ENCODE assay signal across 9 mouse cellular contexts in genomic region chr4:129124652-129125146, GRCm38 (mm10). TPM values are rescaled to one million over a fixed set of nuclear protein-coding genes. Genes with fewer than 3 reads are reported as not detected.
DNase-seq lines count a peak whose midpoint lies in the region; ATAC-seq lines count a peak whose summit lies in the region.
"Had no signal": no experiment of that assay in that cellular context is flagged by ENCODE, and none has a peak within 500 bp of the region (broad histone marks: within the 10 kb centered on the region; RNA-seq: fewer than 3 reads in every experiment).

No protein-coding gene starts in this region.

- no peak overlapping the region for H3K9ac ChIP-seq in heart, embryonic 15.5 days
- H3K9ac ChIP-seq in embryonic facial prominence, embryonic 12.5 days: 0 out of 2 replicates have a peak overlapping the region, but pooled peaks have one; percentile 7
- H3K9ac ChIP-seq in hindbrain, embryonic 14.5 days: peak overlapping the region; percentile 28
- H3K9ac ChIP-seq in midbrain, embryonic 12.5 days (replicated peaks): no peak overlapping the region

- ATAC-seq in heart, embryonic 15.5 days (replicated peaks; ENCODE audit: insufficient number of reproducible peaks, insufficient read depth, low FRiP score, low read depth): no peak
- no peak for ATAC-seq in embryonic facial prominence, embryonic 12.5 days (ENCODE audit: insufficient number of reproducible peaks, insufficient read depth, low FRiP score, low TSS enrichment)
- ATAC-seq in hindbrain, embryonic 14.5 days (ENCODE audit: low FRiP score): no peak
- ATAC-seq in midbrain, embryonic 12.5 days (ENCODE audit: low FRiP score, low read depth): peak; percentile 39
- ATAC-seq in erythroid progenitor cell, adult 5-6 weeks (replicated peaks; ENCODE audit: low FRiP score, poor library complexity, severe bottlenecking): no peak

- H3K27me3 ChIP-seq in heart, embryonic 15.5 days: peaks cover 68% of the 10 kb centered on the region
- H3K27me3 ChIP-seq in embryonic facial prominence, embryonic 12.5 days: peaks cover 57% of the 10 kb centered on the region
- H3K27me3 ChIP-seq in hindbrain, embryonic 14.5 days (ENCODE audit: control insufficient read depth, insufficient read depth, low read length): peaks cover 28% of the 10 kb centered on the region; the same call in 1 of the 2 replicates
- H3K27me3 ChIP-seq in midbrain, embryonic 12.5 days: peaks cover 76% of the 10 kb centered on the region

- DNase-seq in heart, postnatal 36 days: no peak
- DNase-seq in hindbrain, embryonic 14.5 days (ENCODE audit: low spot score): no peak
- no peak for DNase-seq in cerebellum, adult 11 months
- no peak for DNase-seq in spleen, adult 18-20 months

- no peaks in the 10 kb centered on the region for H3K36me3 ChIP-seq in heart, embryonic 15.5 days
- no peaks in the 10 kb centered on the region for H3K36me3 ChIP-seq in embryonic facial prominence, embryonic 12.5 days
- H3K36me3 ChIP-seq in hindbrain, embryonic 14.5 days (replicated peaks; ENCODE audit: control insufficient read depth, insufficient read depth): no peaks in the 10 kb centered on the region
- no peaks in the 10 kb centered on the region for H3K36me3 ChIP-seq in midbrain, embryonic 12.5 days

- peak overlapping the region; percentile 49 for H3K4me2 ChIP-seq in heart, embryonic 15.5 days
- no peak overlapping the region for H3K4me2 ChIP-seq in embryonic facial prominence, embryonic 12.5 days (replicated peaks)
- peak overlapping the region; percentile 34 for H3K4me2 ChIP-seq in hindbrain, embryonic 14.5 days (replicated peaks)
- peak overlapping the region; percentile 47 for H3K4me2 ChIP-seq in midbrain, embryonic 12.5 days (replicated peaks)

- H3K27ac ChIP-seq in heart, embryonic 15.5 days: no peak overlapping the region
- H3K27ac ChIP-seq in embryonic facial prominence, embryonic 12.5 days: no peak overlapping the region
- no peak overlapping the region for H3K27ac ChIP-seq in hindbrain, embryonic 14.5 days
- H3K27ac ChIP-seq in midbrain, embryonic 12.5 days (replicated peaks): no peak overlapping the region

- peaks cover 36% of the 10 kb centered on the region for H3K4me1 ChIP-seq in heart, embryonic 15.5 days (replicated peaks)
- peaks cover 45% of the 10 kb centered on the region for H3K4me1 ChIP-seq in embryonic facial prominence, embryonic 12.5 days
- peaks cover 45% of the 10 kb centered on the region for H3K4me1 ChIP-seq in hindbrain, embryonic 14.5 days (replicated peaks; ENCODE audit: control insufficient read depth, insufficient read depth, low read length)
- peaks cover 53% of the 10 kb centered on the region for H3K4me1 ChIP-seq in midbrain, embryonic 12.5 days

- WGBS in heart, embryonic 15.5 days: 3% methylated on average over 13 of the region's 13 CpGs
- WGBS in embryonic facial prominence, embryonic 12.5 days: 11% methylated on average over 13 of the region's 13 CpGs
- 3% methylated on average over 13 of the region's 13 CpGs for WGBS in hindbrain, embryonic 14.5 days
- 8% methylated on average over 13 of the region's 13 CpGs for WGBS in midbrain, embryonic 12.5 days

- H3K9me3 ChIP-seq in heart, embryonic 15.5 days (replicated peaks): no peaks in the 10 kb centered on the region
- no peaks in the 10 kb centered on the region for H3K9me3 ChIP-seq in embryonic facial prominence, embryonic 12.5 days
- no peaks in the 10 kb centered on the region for H3K9me3 ChIP-seq in hindbrain, embryonic 14.5 days (ENCODE audit: control insufficient read depth, low read length)
- H3K9me3 ChIP-seq in midbrain, embryonic 12.5 days: no peaks in the 10 kb centered on the region

- no peak overlapping the region for H3K4me3 ChIP-seq in heart, embryonic 15.5 days
- H3K4me3 ChIP-seq in embryonic facial prominence, embryonic 12.5 days: no peak overlapping the region
- H3K4me3 ChIP-seq in hindbrain, embryonic 14.5 days (replicated peaks; ENCODE audit: low read length): no peak overlapping the region
- H3K4me3 ChIP-seq in midbrain, embryonic 12.5 days: no peak overlapping the region

- intact Hi-C loops in heart, postnatal 36 days (cut with DNase I): no loop called here

RNA-seq across cellular contexts. Expression of gene Hpca, which starts 2.9 kb away (rescaled TPM):
- polyA plus RNA-seq in heart, embryonic 15.5 days (2015; fragmentation: Nextera tagmentation; extraction: Ambion mirVana): 0.68 and 1.2 TPM in 2 replicates
- total RNA-seq in heart, postnatal 36 days (2021): not detected
- polyA plus RNA-seq in embryonic facial prominence, embryonic 12.5 days (2016; fragmentation: Nextera tagmentation; extraction: Ambion mirVana): 3.6 and 4.7 TPM in 2 replicates
- 56.2 and 68.7 TPM in 2 replicates for polyA plus RNA-seq in hindbrain, embryonic 14.5 days (2014; fragmentation: Nextera tagmentation; extraction: Ambion mirVana)
- 3.6 and 4.0 TPM in 2 replicates for polyA plus RNA-seq in midbrain, embryonic 12.5 days (2016; fragmentation: Nextera tagmentation; extraction: Ambion mirVana)
- not detected in 2 replicates for total RNA-seq in erythroid progenitor cell, adult 5-6 weeks (2015; ENCODE audit: low replicate concordance)
- not detected in 2 replicates for total RNA-seq in erythroid progenitor cell, adult 5-6 weeks (2017; ENCODE audit: low replicate concordance)

RNA-seq across cellular contexts. Expression of gene Fndc5, which starts 12.1 kb away (rescaled TPM):
- 12.2 and 12.3 TPM in 2 replicates for polyA plus RNA-seq in heart, embryonic 15.5 days (2015; fragmentation: Nextera tagmentation; extraction: Ambion mirVana)
- total RNA-seq in heart, postnatal 36 days (2021): 100 to 1,000 TPM; 324 to 341 TPM
- polyA plus RNA-seq in embryonic facial prominence, embryonic 12.5 days (2016; fragmentation: Nextera tagmentation; extraction: Ambion mirVana): 9.6 and 9.9 TPM in 2 replicates
- 14.5 and 15.4 TPM in 2 replicates for polyA plus RNA-seq in hindbrain, embryonic 14.5 days (2014; fragmentation: Nextera tagmentation; extraction: Ambion mirVana)
- 1.3 and 1.8 TPM in 2 replicates for polyA plus RNA-seq in midbrain, embryonic 12.5 days (2016; fragmentation: Nextera tagmentation; extraction: Ambion mirVana)
- 0.72 TPM in 1 of 2 replicates, not detected in the other for total RNA-seq in erythroid progenitor cell, adult 5-6 weeks (2015; ENCODE audit: low replicate concordance)
- total RNA-seq in erythroid progenitor cell, adult 5-6 weeks (2017; ENCODE audit: low replicate concordance): 0.38 and 0.39 TPM in 2 replicates

RNA-seq across cellular contexts. Expression of gene Tmem54, which starts 19.4 kb away (rescaled TPM):
- 0.35 and 1.6 TPM in 2 replicates for polyA plus RNA-seq in heart, embryonic 15.5 days (2015; fragmentation: Nextera tagmentation; extraction: Ambion mirVana)
- not detected for total RNA-seq in heart, postnatal 36 days (2021)
- polyA plus RNA-seq in embryonic facial prominence, embryonic 12.5 days (2016; fragmentation: Nextera tagmentation; extraction: Ambion mirVana): 6.3 and 7.6 TPM in 2 replicates
- polyA plus RNA-seq in hindbrain, embryonic 14.5 days (2014; fragmentation: Nextera tagmentation; extraction: Ambion mirVana): 0.33 TPM in 1 of 2 replicates, not detected in the other
- 0.51 and 0.63 TPM in 2 replicates for polyA plus RNA-seq in midbrain, embryonic 12.5 days (2016; fragmentation: Nextera tagmentation; extraction: Ambion mirVana)
- total RNA-seq in erythroid progenitor cell, adult 5-6 weeks (2015; ENCODE audit: low replicate concordance): not detected in 2 replicates
- not detected in 2 replicates for total RNA-seq in erythroid progenitor cell, adult 5-6 weeks (2017; ENCODE audit: low replicate concordance)
- total RNA-seq: MEL had no signal

Comparison
In these comparisons a context has a peak if more than half of its experiments do, and no peak if none do; other contexts are left out.
1. H3K9ac ChIP-seq: peak in embryonic facial prominence, embryonic 12.5 days (single experiment) and hindbrain, embryonic 14.5 days (single experiment); none in heart, embryonic 15.5 days (single experiment) and midbrain, embryonic 12.5 days (single experiment).